Mouse (Mus musculus) stomach, embryonic 16.5 days (tissue): ENCODE measurements around the gene Bmp4. TPM values are rescaled to one million over a fixed set of nuclear protein-coding genes. Genes with fewer than 3 reads are reported as not detected.

Source experiments
- polyA plus RNA-seq: library from polyadenylated mRNA; unstranded; fragments of >200 nt; fragmentation: Nextera tagmentation; extraction: Ambion mirVana; gene quantifications from 2 replicates; pipeline ENCODE4 v1.2.1, GENCODE M21; 2015

The Bmp4 gene
- polyA plus RNA-seq, 1 experiment from 2014 or later = 50.0 TPM

Other genes with a start within 250 kb of the Bmp4 start
- 0.19 TPM in 1 of 2 replicates, not detected in the other for gene Gm15217, start 11.3 kb downstream of the Bmp4 start, polyA plus RNA-seq